Mouse (Mus musculus): ENCODE data around the gene Ldah. TPM values are rescaled to one million over a fixed set of nuclear protein-coding genes. Genes with fewer than 3 reads are reported as not detected.

The Ldah gene
- polyA plus RNA-seq, 1 experiment from 2014 or later: 72.2 TPM

- H3K27ac ChIP-seq: no peak overlapping the region
- 2% methylated on average over 46 of the region's 46 CpGs for WGBS
Observed at GRCm38 (mm10) chr12:8301011-8301814, 93.3 kb downstream of the Ldah start.

DNA sequence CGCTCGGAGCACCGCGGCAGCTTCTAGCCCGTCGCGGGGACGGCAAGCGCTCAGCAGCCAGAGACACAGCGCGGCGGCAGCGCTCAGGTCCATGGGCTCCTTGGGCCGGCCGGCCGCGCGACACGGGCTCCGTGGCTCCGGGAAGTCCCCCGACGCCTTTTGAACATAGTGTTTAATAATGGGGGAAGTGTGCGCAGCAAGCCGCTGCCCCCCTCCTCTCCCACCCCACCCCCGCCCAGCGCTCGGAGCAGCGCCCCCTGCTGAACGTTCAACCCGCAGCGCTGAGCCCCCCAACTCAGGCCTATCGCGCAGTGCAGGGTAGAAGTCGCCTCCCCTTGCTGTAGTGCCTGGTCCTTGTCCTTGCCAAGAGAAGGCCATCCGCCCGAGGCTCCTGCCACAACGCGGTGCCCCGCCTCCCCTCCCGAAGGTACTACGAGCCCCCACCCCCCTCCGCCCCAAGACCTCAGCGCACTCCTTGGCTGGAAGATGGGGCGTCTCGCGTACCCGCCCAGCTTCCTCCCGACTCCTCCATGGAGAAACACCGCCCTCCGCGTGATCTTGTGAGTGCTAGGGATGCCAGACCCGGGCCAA, 94.0 kb downstream of the Ldah start, which contains the start of gene Gdf7:
TSS of gene Gdf7 (minus strand) at position 114 of the 591 bp plus-strand sequence.
- ATAC-seq (ENCODE audit: insufficient number of reproducible peaks, insufficient read depth, low FRiP score, low TSS enrichment): peak; percentile 65
- Histone ChIP-seq H3K4me2 (replicated peaks) (peak within 1 kb of the TSS; percentile 78), H3K36me3 (no peaks in the 10 kb centered on the region), H3K27ac (no peak within 1 kb of the TSS), H3K9ac (peak within 1 kb of the TSS; percentile 68), H3K4me1 (peaks cover 23% of the 10 kb centered on the region), H3K27me3 (peaks cover 94% of the 10 kb centered on the region), H3K9me3 (no peaks in the 10 kb centered on the region), H3K4me3 (peak within 1 kb of the TSS; percentile 55)
- WGBS: 1% methylated on average over 45 of the region's 53 CpGs

More at GRCm38 (mm10) chr12:8301011-8301814, 93.3 kb downstream of the Ldah start:
- Histone ChIP-seq H3K4me1 (peaks cover 23% of the 10 kb centered on the region), H3K36me3 (no peaks in the 10 kb centered on the region), H3K4me3 (peak overlapping the region; percentile 55), H3K9ac (peak overlapping the region; percentile 68), H3K4me2 (replicated peaks) (peak overlapping the region; percentile 78), H3K9me3 (no peaks in the 10 kb centered on the region), H3K27me3 (peaks cover 96% of the 10 kb centered on the region)
- ATAC-seq (ENCODE audit: insufficient number of reproducible peaks, insufficient read depth, low FRiP score, low TSS enrichment): 0 out of 2 replicates have a peak, but pooled peaks have one; percentile 11

DNA sequence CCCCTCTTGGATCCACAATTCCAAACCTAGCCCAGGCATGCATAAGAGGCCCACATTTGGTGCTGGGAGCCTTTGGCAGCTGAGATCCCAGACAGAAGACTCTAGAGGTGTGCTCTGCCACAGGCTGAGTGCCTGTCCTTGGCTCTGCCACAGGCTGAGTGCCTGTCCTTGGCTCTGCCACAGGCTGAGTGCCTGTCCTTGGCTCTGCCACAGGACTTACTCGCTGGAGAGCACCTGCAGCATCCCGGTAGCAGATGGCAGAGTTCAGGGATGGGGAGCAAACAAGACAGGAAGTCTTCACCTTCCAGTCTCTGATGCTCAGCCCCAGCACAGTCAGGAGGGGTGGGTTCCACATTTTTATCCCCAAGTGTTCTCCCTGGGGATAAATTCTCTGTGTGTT, 97.4 kb downstream of the Ldah start:
- Histone ChIP-seq H3K4me2 (replicated peaks) (no peak overlapping the region), H3K4me1 (peaks cover 12% of the 10 kb centered on the region), H3K9me3 (no peaks in the 10 kb centered on the region), H3K9ac (no peak overlapping the region), H3K36me3 (no peaks in the 10 kb centered on the region), H3K27ac (no peak overlapping the region), H3K4me3 (no peak overlapping the region), H3K27me3 (peaks cover 73% of the 10 kb centered on the region)
- WGBS: 41% methylated on average over 2 of the region's 2 CpGs
- no peak for ATAC-seq (ENCODE audit: insufficient number of reproducible peaks, insufficient read depth, low FRiP score, low TSS enrichment)

DNA sequence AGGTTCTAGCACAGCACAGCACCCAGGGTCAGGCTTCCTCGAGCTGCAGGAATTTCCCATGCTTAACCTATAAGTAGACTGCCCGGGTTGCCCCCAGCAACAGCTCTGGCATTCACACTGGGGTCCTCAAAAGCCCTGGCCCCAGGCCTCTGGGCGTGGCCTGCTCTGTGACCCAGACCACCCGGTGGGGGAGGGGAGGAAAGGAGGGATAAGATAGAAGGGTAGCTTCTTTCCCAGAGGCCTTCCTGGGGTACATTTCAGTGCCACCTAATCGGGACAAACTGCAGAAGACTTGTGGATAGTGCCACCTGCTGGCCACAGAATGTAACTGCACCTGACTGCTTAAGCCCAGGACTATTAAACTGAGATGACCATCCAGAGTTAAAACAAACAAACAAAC, 98.5 kb downstream of the Ldah start:
- no peak for ATAC-seq (ENCODE audit: insufficient number of reproducible peaks, insufficient read depth, low FRiP score, low TSS enrichment)
- WGBS: 7% methylated on average over 5 of the region's 5 CpGs
- Histone ChIP-seq H3K4me3 (no peak overlapping the region), H3K9ac (no peak overlapping the region), H3K4me2 (replicated peaks) (no peak overlapping the region), H3K36me3 (no peaks in the 10 kb centered on the region), H3K27me3 (peaks cover 71% of the 10 kb centered on the region), H3K4me1 (peaks cover 11% of the 10 kb centered on the region; the same call in 1 of the 2 replicates), H3K27ac (no peak overlapping the region), H3K9me3 (no peaks in the 10 kb centered on the region)

GRCm38 (mm10) chr12:8306910-8307309, 99.0 kb downstream of the Ldah start:
- no peak for ATAC-seq (ENCODE audit: insufficient number of reproducible peaks, insufficient read depth, low FRiP score, low TSS enrichment)
- Histone ChIP-seq H3K4me3 (no peak overlapping the region), H3K9ac (no peak overlapping the region), H3K4me1 (peaks cover 10% of the 10 kb centered on the region; the same call in 1 of the 2 replicates), H3K4me2 (replicated peaks) (no peak overlapping the region), H3K36me3 (no peaks in the 10 kb centered on the region), H3K27ac (no peak overlapping the region), H3K27me3 (peaks cover 70% of the 10 kb centered on the region), H3K9me3 (no peaks in the 10 kb centered on the region)
- WGBS: 64% methylated on average over 1 of the region's 1 CpGs

DNA sequence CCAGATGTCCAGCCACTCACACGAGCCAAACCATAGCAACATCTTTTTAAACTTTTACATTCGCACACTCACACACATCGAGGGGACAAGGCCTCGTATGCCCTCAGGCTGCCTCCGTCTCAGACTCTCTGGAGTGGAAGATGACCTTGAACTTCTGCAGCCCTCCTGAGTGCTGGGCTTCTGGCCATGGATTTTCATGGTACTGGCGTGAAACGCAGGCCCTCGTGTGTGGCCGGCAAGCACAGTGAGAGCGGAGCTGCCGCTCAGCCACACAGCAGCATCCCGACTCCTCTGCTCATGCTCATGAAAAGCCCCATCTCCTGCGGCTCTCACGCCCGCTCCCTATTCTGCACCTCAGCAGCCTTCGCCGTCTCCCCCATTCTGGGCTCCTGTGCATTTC, 103.1 kb downstream of the Ldah start:
- peaks cover 18% of the 10 kb centered on the region; the same call in 1 of the 2 replicates for H3K4me1 ChIP-seq
- H3K9ac ChIP-seq: no peak overlapping the region
- ATAC-seq (ENCODE audit: insufficient number of reproducible peaks, insufficient read depth, low FRiP score, low TSS enrichment): no peak
- H3K27me3 ChIP-seq: peaks cover 36% of the 10 kb centered on the region
- 37% methylated on average over 17 of the region's 17 CpGs for WGBS
- H3K4me2 ChIP-seq (replicated peaks): no peak overlapping the region
- H3K27ac ChIP-seq: no peak overlapping the region
- H3K9me3 ChIP-seq: no peaks in the 10 kb centered on the region
- no peaks in the 10 kb centered on the region for H3K36me3 ChIP-seq
- no peak overlapping the region for H3K4me3 ChIP-seq

GRCm38 (mm10) chr12:8312266-8312665, 104.4 kb downstream of the Ldah start:
- Histone ChIP-seq H3K36me3 (no peaks in the 10 kb centered on the region), H3K9me3 (no peaks in the 10 kb centered on the region), H3K27me3 (peaks cover 28% of the 10 kb centered on the region), H3K4me1 (peaks cover 18% of the 10 kb centered on the region; the same call in 1 of the 2 replicates), H3K4me3 (no peak overlapping the region), H3K27ac (no peak overlapping the region), H3K9ac (no peak overlapping the region), H3K4me2 (replicated peaks) (no peak overlapping the region)
- ATAC-seq (ENCODE audit: insufficient number of reproducible peaks, insufficient read depth, low FRiP score, low TSS enrichment): no peak
- WGBS: 77% methylated on average over 4 of the region's 4 CpGs

GRCm38 (mm10) chr12:8313270-8313771, 105.4 kb downstream of the Ldah start, which contains the start of gene Hs1bp3:
Gene Hs1bp3 (plus strand): TSS chr12:8313432.
- H3K4me1 ChIP-seq: peaks cover 18% of the 10 kb centered on the region; the same call in 1 of the 2 replicates
- peak within 1 kb of the TSS; percentile 69 for H3K4me3 ChIP-seq
- peak within 1 kb of the TSS; percentile 78 for H3K4me2 ChIP-seq (replicated peaks)
- no peaks in the 10 kb centered on the region for H3K36me3 ChIP-seq
- H3K9ac ChIP-seq: peak within 1 kb of the TSS; percentile 66
- H3K27me3 ChIP-seq: peaks cover 27% of the 10 kb centered on the region
- ATAC-seq (ENCODE audit: insufficient number of reproducible peaks, insufficient read depth, low FRiP score, low TSS enrichment): peak; percentile 72
- WGBS: under 1% methylated on average over 38 of the region's 38 CpGs
- H3K27ac ChIP-seq: no peak within 1 kb of the TSS
- H3K9me3 ChIP-seq: no peaks in the 10 kb centered on the region

- H3K4me1 ChIP-seq: peaks cover 21% of the 10 kb centered on the region
- no peaks in the 10 kb centered on the region for H3K9me3 ChIP-seq
- no peaks in the 10 kb centered on the region for H3K36me3 ChIP-seq
- H3K4me3 ChIP-seq: peak overlapping the region; percentile 69
- peaks cover 27% of the 10 kb centered on the region for H3K27me3 ChIP-seq
- H3K4me2 ChIP-seq (replicated peaks): peak overlapping the region; percentile 78
- no peak overlapping the region for H3K27ac ChIP-seq
- WGBS: 17% methylated on average over 12 of the region's 12 CpGs
- ATAC-seq (ENCODE audit: insufficient number of reproducible peaks, insufficient read depth, low FRiP score, low TSS enrichment): peak; percentile 37; the same call in 1 of the 2 replicates
- H3K9ac ChIP-seq: peak overlapping the region; percentile 66
Observed at GRCm38 (mm10) chr12:8313773-8314172, 105.9 kb downstream of the Ldah start.

- peaks cover 22% of the 10 kb centered on the region for H3K4me1 ChIP-seq
- 86% methylated on average over 5 of the region's 5 CpGs for WGBS
- no peak for ATAC-seq (ENCODE audit: insufficient number of reproducible peaks, insufficient read depth, low FRiP score, low TSS enrichment)
- H3K27me3 ChIP-seq: peaks cover 9% of the 10 kb centered on the region
- no peak overlapping the region for H3K9ac ChIP-seq
- no peaks in the 10 kb centered on the region for H3K9me3 ChIP-seq
- no peak overlapping the region for H3K27ac ChIP-seq
- H3K4me3 ChIP-seq: no peak overlapping the region
- H3K4me2 ChIP-seq (replicated peaks): no peak overlapping the region
- peaks cover 12% of the 10 kb centered on the region for H3K36me3 ChIP-seq
Observed at GRCm38 (mm10) chr12:8316541-8316940, 108.6 kb downstream of the Ldah start.

DNA sequence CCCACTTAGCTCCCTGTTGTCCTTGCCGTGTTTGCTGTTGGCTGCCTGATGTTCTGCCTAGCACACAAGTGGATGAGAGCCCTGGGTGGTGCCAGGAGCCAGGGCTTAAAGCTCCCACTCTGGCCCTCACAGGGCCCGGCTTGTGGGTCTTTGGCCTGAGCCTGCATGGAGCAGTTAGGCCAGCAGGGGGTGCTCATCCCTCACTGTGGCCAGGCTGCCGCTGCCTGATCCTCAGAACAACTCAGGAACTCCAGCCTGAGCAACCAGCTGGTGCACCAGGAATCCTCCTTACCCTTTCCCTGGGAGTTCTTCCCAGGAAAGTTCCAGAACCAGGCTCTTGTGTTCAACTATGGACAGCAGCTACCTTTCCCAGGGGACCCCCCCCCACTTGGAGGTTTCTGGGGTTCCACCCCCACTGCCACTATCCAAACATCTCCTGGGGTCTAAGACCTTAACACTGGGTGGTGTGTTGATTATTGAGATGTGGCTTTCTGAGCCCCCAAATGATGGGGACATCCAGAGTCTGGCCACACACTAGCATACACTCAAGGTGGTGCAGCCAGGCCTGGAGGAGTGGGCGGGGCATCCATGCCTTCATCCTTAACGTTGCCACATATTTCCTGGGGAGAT, 112.3 kb downstream of the Ldah start:
- Histone ChIP-seq H3K9ac (no peak overlapping the region), H3K4me1 (peaks cover 12% of the 10 kb centered on the region; the same call in 1 of the 2 replicates), H3K27me3 (no peaks in the 10 kb centered on the region), H3K4me2 (replicated peaks) (no peak overlapping the region), H3K27ac (no peak overlapping the region), H3K36me3 (peaks cover 32% of the 10 kb centered on the region), H3K4me3 (no peak overlapping the region), H3K9me3 (no peaks in the 10 kb centered on the region)
- no peak for ATAC-seq (ENCODE audit: insufficient number of reproducible peaks, insufficient read depth, low FRiP score, low TSS enrichment)
- WGBS: 42% methylated on average over 5 of the region's 5 CpGs

All from embryonic facial prominence, embryonic 12.5 days (tissue).